Mouse (Mus musculus): Measurements from ENCODE around the gene Unc5c. TPM values are rescaled to one million over a fixed set of nuclear protein-coding genes. Genes with fewer than 3 reads are reported as not detected.

Unc5c gene
- total and polyA plus RNA-seq, 2 experiments from 2014 or later: 0.29 to 2.4 TPM

- no peak overlapping the region for H3K9ac ChIP-seq (replicated peaks; ENCODE audit: low read depth, low read length)
- WGBS: 55% methylated on average over 1 of the region's 1 CpGs
- H3K36me3 ChIP-seq (replicated peaks; ENCODE audit: control insufficient read depth, insufficient read depth, low read length): no peaks in the 10 kb centered on the region
- no peaks in the 10 kb centered on the region for H3K9me3 ChIP-seq (replicated peaks; ENCODE audit: control insufficient read depth, low read length)
- H3K27me3 ChIP-seq (ENCODE audit: control insufficient read depth, insufficient read depth, low read length): no peaks in the 10 kb centered on the region
- TF ChIP-seq EP300 (IDR thresholded peaks at IDR 0.05; ENCODE audit: low read depth): no peak
- no peak for TF ChIP-seq CTCF (IDR thresholded peaks at IDR 0.05; ENCODE audit: low read depth)
- no peak overlapping the region for H3K4me2 ChIP-seq (ENCODE audit: low read depth, low read length)
- DNase-seq (ENCODE audit: low spot score) (no peak), ATAC-seq (ENCODE audit: insufficient read depth, low read depth) (no peak)
- H3K4me3 ChIP-seq (ENCODE audit: low read depth, low read length): no peak overlapping the region
- H3K27ac ChIP-seq (ENCODE audit: low read depth): no peak overlapping the region
- no peaks in the 10 kb centered on the region for H3K4me1 ChIP-seq (ENCODE audit: control insufficient read depth, insufficient read depth)
Measured at GRCm38 (mm10) chr3:141626935-141627638, 162.1 kb downstream of the Unc5c start.

GRCm38 (mm10) chr3:141627639-141627977 is 162.6 kb downstream of the Unc5c start:
- Histone ChIP-seq H3K36me3 (replicated peaks; ENCODE audit: control insufficient read depth, insufficient read depth, low read length) (no peaks in the 10 kb centered on the region), H3K9ac (replicated peaks; ENCODE audit: low read depth, low read length) (no peak overlapping the region), H3K27ac (ENCODE audit: low read depth) (no peak overlapping the region), H3K4me1 (ENCODE audit: control insufficient read depth, insufficient read depth) (no peaks in the 10 kb centered on the region), H3K4me3 (ENCODE audit: low read depth, low read length) (no peak overlapping the region), H3K27me3 (ENCODE audit: control insufficient read depth, insufficient read depth, low read length) (no peaks in the 10 kb centered on the region), H3K9me3 (replicated peaks; ENCODE audit: control insufficient read depth, low read length) (no peaks in the 10 kb centered on the region), H3K4me2 (ENCODE audit: low read depth, low read length) (no peak overlapping the region)
- DNase-seq (ENCODE audit: low spot score) (no peak), ATAC-seq (ENCODE audit: insufficient read depth, low read depth) (no peak)
- TF ChIP-seq CTCF (IDR thresholded peaks at IDR 0.05; ENCODE audit: low read depth) (no peak), EP300 (IDR thresholded peaks at IDR 0.05; ENCODE audit: low read depth) (no peak)
- WGBS: 78% methylated on average over 5 of the region's 5 CpGs

- Histone ChIP-seq H3K4me1 (ENCODE audit: control insufficient read depth, insufficient read depth) (no peaks in the 10 kb centered on the region), H3K36me3 (replicated peaks; ENCODE audit: control insufficient read depth, insufficient read depth, low read length) (no peaks in the 10 kb centered on the region), H3K4me2 (ENCODE audit: low read depth, low read length) (no peak overlapping the region), H3K9ac (replicated peaks; ENCODE audit: low read depth, low read length) (no peak overlapping the region), H3K4me3 (ENCODE audit: low read depth, low read length) (no peak overlapping the region), H3K27ac (ENCODE audit: low read depth) (no peak overlapping the region), H3K27me3 (ENCODE audit: control insufficient read depth, insufficient read depth, low read length) (no peaks in the 10 kb centered on the region), H3K9me3 (replicated peaks; ENCODE audit: control insufficient read depth, low read length) (no peaks in the 10 kb centered on the region)
- 34% methylated on average over 1 of the region's 1 CpGs for WGBS
- no peak for TF ChIP-seq CTCF (IDR thresholded peaks at IDR 0.05; ENCODE audit: low read depth)
- no peak for TF ChIP-seq EP300 (IDR thresholded peaks at IDR 0.05; ENCODE audit: low read depth)
- ATAC-seq (ENCODE audit: insufficient read depth, low read depth) (no peak), DNase-seq (ENCODE audit: low spot score) (no peak)
Measured at GRCm38 (mm10) chr3:141629431-141629830, 164.4 kb downstream of the Unc5c start.

- DNase-seq (ENCODE audit: low spot score) (no peak), ATAC-seq (ENCODE audit: insufficient read depth, low read depth) (no peak)
- Histone ChIP-seq H3K4me2 (ENCODE audit: low read depth, low read length) (no peak overlapping the region), H3K27ac (ENCODE audit: low read depth) (no peak overlapping the region), H3K4me1 (ENCODE audit: control insufficient read depth, insufficient read depth) (no peaks in the 10 kb centered on the region), H3K27me3 (ENCODE audit: control insufficient read depth, insufficient read depth, low read length) (no peaks in the 10 kb centered on the region), H3K9me3 (replicated peaks; ENCODE audit: control insufficient read depth, low read length) (no peaks in the 10 kb centered on the region), H3K4me3 (ENCODE audit: low read depth, low read length) (no peak overlapping the region), H3K9ac (replicated peaks; ENCODE audit: low read depth, low read length) (no peak overlapping the region), H3K36me3 (replicated peaks; ENCODE audit: control insufficient read depth, insufficient read depth, low read length) (no peaks in the 10 kb centered on the region)
- 11% methylated on average over 1 of the region's 1 CpGs for WGBS
- TF ChIP-seq EP300 (IDR thresholded peaks at IDR 0.05; ENCODE audit: low read depth) (no peak), CTCF (IDR thresholded peaks at IDR 0.05; ENCODE audit: low read depth) (no peak)
Measured at GRCm38 (mm10) chr3:141637900-141638299, 172.9 kb downstream of the Unc5c start.

GRCm38 (mm10) chr3:141644264-141644663 is 179.2 kb downstream of the Unc5c start:
- 56% methylated on average over 5 of the region's 5 CpGs for WGBS

GRCm38 (mm10) chr3:141646588-141646987 is 181.6 kb downstream of the Unc5c start:
- no peaks in the 10 kb centered on the region for H3K36me3 ChIP-seq (replicated peaks; ENCODE audit: control insufficient read depth, insufficient read depth, low read length)
- no peaks in the 10 kb centered on the region for H3K4me1 ChIP-seq (ENCODE audit: control insufficient read depth, insufficient read depth)
- H3K9me3 ChIP-seq (replicated peaks; ENCODE audit: control insufficient read depth, low read length): no peaks in the 10 kb centered on the region
- WGBS: 73% methylated on average over 2 of the region's 2 CpGs
- no peak overlapping the region for H3K9ac ChIP-seq (replicated peaks; ENCODE audit: low read depth, low read length)
- H3K4me3 ChIP-seq (ENCODE audit: low read depth, low read length): no peak overlapping the region
- no peak overlapping the region for H3K4me2 ChIP-seq (ENCODE audit: low read depth, low read length)
- no peaks in the 10 kb centered on the region for H3K27me3 ChIP-seq (ENCODE audit: control insufficient read depth, insufficient read depth, low read length)
- ATAC-seq (ENCODE audit: insufficient read depth, low read depth): no peak
- no peak for DNase-seq (ENCODE audit: low spot score)
- H3K27ac ChIP-seq (ENCODE audit: low read depth): no peak overlapping the region
- TF ChIP-seq CTCF (IDR thresholded peaks at IDR 0.05; ENCODE audit: low read depth) (no peak), EP300 (IDR thresholded peaks at IDR 0.05; ENCODE audit: low read depth) (no peak)

More at GRCm38 (mm10) chr3:141644264-141644663, 179.2 kb downstream of the Unc5c start:
- H3K4me1 ChIP-seq (ENCODE audit: control insufficient read depth, insufficient read depth): no peaks in the 10 kb centered on the region
- H3K9ac ChIP-seq (replicated peaks; ENCODE audit: low read depth, low read length): no peak overlapping the region
- no peaks in the 10 kb centered on the region for H3K27me3 ChIP-seq (ENCODE audit: control insufficient read depth, insufficient read depth, low read length)
- TF ChIP-seq CTCF (IDR thresholded peaks at IDR 0.05; ENCODE audit: low read depth) (no peak), EP300 (IDR thresholded peaks at IDR 0.05; ENCODE audit: low read depth) (no peak)
- H3K27ac ChIP-seq (ENCODE audit: low read depth): no peak overlapping the region
- no peaks in the 10 kb centered on the region for H3K36me3 ChIP-seq (replicated peaks; ENCODE audit: control insufficient read depth, insufficient read depth, low read length)
- H3K4me2 ChIP-seq (ENCODE audit: low read depth, low read length): no peak overlapping the region
- ATAC-seq (ENCODE audit: insufficient read depth, low read depth) (no peak), DNase-seq (ENCODE audit: low spot score) (no peak)
- H3K4me3 ChIP-seq (ENCODE audit: low read depth, low read length): no peak overlapping the region
- no peaks in the 10 kb centered on the region for H3K9me3 ChIP-seq (replicated peaks; ENCODE audit: control insufficient read depth, low read length)
